Mouse (Mus musculus): Measurements from ENCODE around the gene Gm2a. TPM values are rescaled to one million over a fixed set of nuclear protein-coding genes. Genes with fewer than 3 reads are reported as not detected.
A peak's percentile ranks its signal among the peaks of the same experiment; 100 is the strongest.
"Not testable (repeated sequence)": the region's sequence is repeated elsewhere in the genome, so short reads cannot be mapped to it uniquely, and the experiment has no call there.

Gm2a gene
- polyA plus RNA-seq, 1 experiment from 2014 or later, result 20.3 TPM

DNA sequence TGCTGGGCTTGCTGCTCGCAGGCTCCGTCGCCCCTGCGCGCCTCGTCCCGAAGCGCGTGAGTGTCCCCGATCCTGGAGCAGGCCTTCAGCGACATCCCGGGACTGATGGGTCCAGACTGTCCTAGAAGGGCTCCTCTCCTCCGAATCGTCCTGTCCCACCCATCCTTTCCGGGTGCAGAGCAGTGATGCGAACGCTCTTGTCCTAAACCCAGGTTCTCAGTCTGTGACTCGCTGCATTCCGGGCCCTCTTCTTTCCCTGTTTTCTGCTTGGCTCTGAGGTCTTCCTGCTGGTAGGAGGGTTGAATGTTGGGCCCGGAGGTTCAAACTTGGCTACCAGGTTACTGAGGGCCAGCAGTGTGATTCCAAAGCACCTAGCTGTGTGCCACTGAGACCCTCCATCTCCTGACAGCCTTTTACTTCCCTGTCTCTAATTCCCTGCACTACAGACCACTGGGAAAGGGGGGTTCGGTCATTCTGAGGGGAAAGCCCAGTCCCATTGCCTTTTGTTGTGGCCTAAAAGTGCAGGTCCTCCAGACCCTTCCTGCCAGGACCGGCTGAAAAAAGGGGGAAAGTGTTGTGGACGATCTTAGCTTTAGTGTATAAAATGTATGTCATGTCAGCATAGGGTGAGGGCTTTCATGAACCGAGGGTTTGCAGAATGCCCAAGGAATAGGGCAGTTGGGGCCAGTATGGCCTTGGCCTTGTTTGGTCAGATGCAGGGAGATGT is 437 bp downstream of the Gm2a start:
- Histone ChIP-seq H3K36me3 (0 out of 2 replicates have a peak, but pooled peaks cover 2% of the 10 kb centered on the region), H3K9me3 (no peaks in the 10 kb centered on the region), H3K27me3 (no peaks in the 10 kb centered on the region), H3K4me1 (replicated peaks) (peaks cover 24% of the 10 kb centered on the region), H3K4me2 (peak overlapping the region; percentile 71), H3K27ac (peak overlapping the region; percentile 73), H3K9ac (peak overlapping the region; percentile 83), H3K4me3 (peak overlapping the region; percentile 58)
- peak; percentile 43 for ATAC-seq (ENCODE audit: low FRiP score)
- WGBS, result 15% methylated on average over 24 of the region's 24 CpGs

DNA sequence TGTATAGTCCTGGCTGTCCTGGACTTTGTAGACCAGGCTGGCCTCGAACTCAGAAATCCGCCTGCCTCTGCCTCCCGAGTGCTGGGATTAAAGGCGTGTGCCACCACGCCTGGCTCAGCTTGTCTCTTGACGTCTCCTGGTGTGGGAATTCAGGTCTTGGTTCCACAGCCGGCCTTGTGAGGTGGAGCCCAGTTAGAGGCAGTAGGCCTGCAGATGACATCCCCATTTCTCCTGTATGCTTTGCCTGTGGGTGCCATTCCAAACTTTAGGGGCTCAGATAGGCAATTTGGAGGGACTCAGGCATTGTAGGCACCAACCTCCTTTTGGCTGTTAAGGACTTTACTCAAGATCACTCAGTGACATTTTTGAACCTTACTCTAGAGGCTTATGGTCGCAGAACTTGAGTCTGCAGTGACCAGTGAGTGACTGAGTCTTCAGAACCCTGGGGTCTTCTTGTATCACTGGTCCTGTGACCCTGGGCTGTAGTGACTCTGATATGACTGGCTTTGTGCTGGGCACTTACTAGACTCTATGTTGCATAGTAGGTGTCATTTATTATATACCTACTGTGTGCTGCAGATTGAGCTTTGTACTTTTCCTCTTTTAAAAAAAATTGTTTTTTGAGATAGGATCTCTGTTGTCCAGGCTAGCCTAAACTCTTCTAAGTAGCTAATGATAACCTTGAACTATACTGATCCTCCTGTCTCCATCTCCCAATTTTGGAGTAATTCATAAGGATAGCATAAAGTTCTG is 1.3 kb downstream of the Gm2a start:
- peaks cover 2% of the 10 kb centered on the region; the same call in 1 of the 2 replicates for H3K36me3 ChIP-seq
- H3K27me3 ChIP-seq, result no peaks in the 10 kb centered on the region
- 0 out of 2 replicates have a peak overlapping the region, but pooled peaks have one; percentile 71 for H3K4me2 ChIP-seq
- peaks cover 25% of the 10 kb centered on the region for H3K4me1 ChIP-seq (replicated peaks)
- ATAC-seq (ENCODE audit: low FRiP score), result no peak
- no peak overlapping the region for H3K27ac ChIP-seq
- 94% methylated on average over 8 of the region's 8 CpGs for WGBS
- H3K9ac ChIP-seq, result no peak overlapping the region
- H3K4me3 ChIP-seq, result no peak overlapping the region
- H3K9me3 ChIP-seq, result no peaks in the 10 kb centered on the region

DNA sequence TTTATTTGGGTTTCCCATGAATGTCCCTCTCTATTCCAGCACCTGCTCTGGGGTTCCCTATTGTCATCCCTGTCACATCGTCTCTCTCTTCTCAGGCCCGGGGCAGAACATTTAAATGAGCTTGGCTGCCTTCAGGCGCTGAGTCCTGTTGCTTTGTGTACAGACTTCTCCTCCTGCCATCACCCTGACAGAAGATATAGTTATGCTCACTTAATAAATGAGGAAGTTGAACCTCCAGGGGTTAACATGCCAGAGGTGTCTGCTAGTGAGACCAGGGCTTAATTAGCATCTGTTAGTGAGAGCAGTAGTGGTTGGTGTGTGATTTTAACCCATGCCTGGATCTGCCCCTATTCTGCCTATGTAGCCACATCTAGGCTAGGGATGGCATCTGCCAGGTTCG is 2.0 kb downstream of the Gm2a start:
- H3K27me3 ChIP-seq, result no peaks in the 10 kb centered on the region
- ATAC-seq (ENCODE audit: low FRiP score), result no peak
- H3K36me3 ChIP-seq, result peaks cover 2% of the 10 kb centered on the region; the same call in 1 of the 2 replicates
- H3K4me3 ChIP-seq, result no peak overlapping the region
- H3K27ac ChIP-seq, result no peak overlapping the region
- 31% methylated on average over 4 of the region's 4 CpGs for WGBS
- H3K9me3 ChIP-seq, result no peaks in the 10 kb centered on the region
- H3K4me2 ChIP-seq, result no peak overlapping the region
- peaks cover 25% of the 10 kb centered on the region for H3K4me1 ChIP-seq (replicated peaks)
- H3K9ac ChIP-seq, result no peak overlapping the region

DNA sequence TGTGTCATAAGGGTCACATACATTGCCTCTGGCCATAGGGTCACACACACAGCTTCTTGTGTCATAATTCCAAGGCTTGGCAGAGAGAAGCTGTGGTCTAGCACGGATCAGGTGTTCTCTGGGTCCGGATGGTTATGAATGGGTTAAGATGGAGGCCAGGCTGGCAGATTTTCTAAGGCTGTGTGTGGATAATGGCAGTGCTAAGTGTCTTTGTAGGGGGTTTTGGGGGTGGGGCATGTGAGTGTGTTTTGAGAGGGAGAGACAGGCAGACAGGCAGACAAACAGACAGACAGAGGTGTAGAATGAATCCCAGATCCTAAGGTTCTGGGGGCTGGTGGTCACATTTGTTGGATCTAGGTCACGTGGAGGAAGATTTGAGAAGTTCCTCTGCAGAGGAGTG is 4.1 kb downstream of the Gm2a start:
- Histone ChIP-seq H3K27ac (no peak overlapping the region), H3K4me2 (no peak overlapping the region), H3K9ac (no peak overlapping the region), H3K36me3 (peaks cover 10% of the 10 kb centered on the region), H3K9me3 (no peaks in the 10 kb centered on the region), H3K4me3 (no peak overlapping the region), H3K27me3 (no peaks in the 10 kb centered on the region), H3K4me1 (replicated peaks) (peaks cover 23% of the 10 kb centered on the region)
- 86% methylated on average over 3 of the region's 3 CpGs for WGBS
- ATAC-seq (ENCODE audit: low FRiP score), result no peak

DNA sequence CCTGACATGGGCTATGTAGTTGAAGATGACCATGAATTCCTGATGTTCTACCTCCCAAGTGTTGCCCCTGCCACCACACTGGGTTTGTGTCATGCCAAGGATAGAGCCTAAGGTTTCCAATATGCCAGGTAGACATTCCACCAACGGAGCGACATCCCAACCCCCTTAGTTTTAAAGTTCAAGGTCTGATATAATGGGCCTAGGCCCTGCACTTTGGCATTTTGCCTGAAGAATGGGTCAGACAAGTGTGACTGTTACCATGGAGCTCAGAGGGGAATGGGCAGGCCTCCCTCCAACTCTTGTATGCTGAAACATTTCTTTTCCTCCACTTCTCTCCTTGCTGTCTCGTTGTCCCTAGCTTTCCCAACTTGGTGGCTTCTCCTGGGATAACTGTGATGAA is 5.3 kb downstream of the Gm2a start:
- no peaks in the 10 kb centered on the region for H3K27me3 ChIP-seq
- 66% methylated on average over 3 of the region's 3 CpGs for WGBS
- no peak overlapping the region for H3K27ac ChIP-seq
- H3K9me3 ChIP-seq, result no peaks in the 10 kb centered on the region
- H3K4me3 ChIP-seq, result no peak overlapping the region
- H3K4me2 ChIP-seq, result no peak overlapping the region
- H3K4me1 ChIP-seq (replicated peaks), result peaks cover 16% of the 10 kb centered on the region
- ATAC-seq (ENCODE audit: low FRiP score), result no peak
- no peak overlapping the region for H3K9ac ChIP-seq
- peaks cover 14% of the 10 kb centered on the region for H3K36me3 ChIP-seq

DNA sequence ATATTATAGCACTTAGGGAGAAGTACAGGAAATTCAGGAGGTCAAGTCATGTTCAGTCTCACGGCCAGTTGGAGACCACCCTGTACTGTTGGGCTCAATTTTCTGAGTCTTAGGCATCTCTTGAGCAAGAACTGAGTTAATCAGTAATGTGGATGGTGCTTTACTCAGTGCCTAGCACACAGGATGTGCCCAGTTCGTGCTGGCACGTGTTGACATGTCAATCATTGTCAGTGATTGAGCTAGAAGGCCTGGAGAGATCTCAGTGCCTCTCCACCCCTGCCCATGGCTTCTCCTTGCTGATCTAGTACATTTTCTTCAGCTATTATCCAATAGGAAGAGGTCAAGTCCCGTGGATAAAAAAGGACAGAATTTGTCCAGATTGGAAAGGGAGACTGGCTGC is 7.5 kb downstream of the Gm2a start:
- 86% methylated on average over 4 of the region's 4 CpGs for WGBS
- no peak overlapping the region for H3K27ac ChIP-seq

DNA sequence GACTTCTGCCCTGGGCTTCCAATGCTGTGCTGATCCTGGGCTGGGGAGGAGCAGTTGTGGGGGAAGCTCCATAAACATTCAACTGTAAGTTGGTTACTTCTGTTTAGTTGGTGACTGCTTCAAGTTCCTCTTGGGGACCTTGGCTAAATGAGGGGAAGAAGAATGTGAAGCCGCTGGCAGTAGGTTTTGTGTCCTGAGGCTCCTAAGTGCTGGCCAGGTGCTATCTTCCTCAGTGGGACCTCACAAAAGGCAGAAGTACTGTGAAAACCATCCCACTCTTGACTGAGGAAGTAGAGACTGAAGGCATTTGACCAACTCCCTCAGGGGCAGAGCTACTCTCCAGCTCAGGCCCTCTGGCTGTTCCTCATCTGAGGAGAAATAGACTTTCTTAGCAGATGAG is 8.7 kb downstream of the Gm2a start:
- no peak for ATAC-seq (ENCODE audit: low FRiP score)
- 96% methylated on average over 1 of the region's 1 CpGs for WGBS

More for the DNA sequence above, 7.5 kb downstream of the Gm2a start:
- Histone ChIP-seq H3K36me3 (peaks cover 32% of the 10 kb centered on the region), H3K9ac (no peak overlapping the region), H3K4me3 (no peak overlapping the region), H3K4me2 (no peak overlapping the region), H3K9me3 (no peaks in the 10 kb centered on the region), H3K27me3 (no peaks in the 10 kb centered on the region), H3K4me1 (replicated peaks) (peaks cover 5% of the 10 kb centered on the region; the same call in 1 of the 2 replicates)
- ATAC-seq (ENCODE audit: low FRiP score), result no peak

DNA sequence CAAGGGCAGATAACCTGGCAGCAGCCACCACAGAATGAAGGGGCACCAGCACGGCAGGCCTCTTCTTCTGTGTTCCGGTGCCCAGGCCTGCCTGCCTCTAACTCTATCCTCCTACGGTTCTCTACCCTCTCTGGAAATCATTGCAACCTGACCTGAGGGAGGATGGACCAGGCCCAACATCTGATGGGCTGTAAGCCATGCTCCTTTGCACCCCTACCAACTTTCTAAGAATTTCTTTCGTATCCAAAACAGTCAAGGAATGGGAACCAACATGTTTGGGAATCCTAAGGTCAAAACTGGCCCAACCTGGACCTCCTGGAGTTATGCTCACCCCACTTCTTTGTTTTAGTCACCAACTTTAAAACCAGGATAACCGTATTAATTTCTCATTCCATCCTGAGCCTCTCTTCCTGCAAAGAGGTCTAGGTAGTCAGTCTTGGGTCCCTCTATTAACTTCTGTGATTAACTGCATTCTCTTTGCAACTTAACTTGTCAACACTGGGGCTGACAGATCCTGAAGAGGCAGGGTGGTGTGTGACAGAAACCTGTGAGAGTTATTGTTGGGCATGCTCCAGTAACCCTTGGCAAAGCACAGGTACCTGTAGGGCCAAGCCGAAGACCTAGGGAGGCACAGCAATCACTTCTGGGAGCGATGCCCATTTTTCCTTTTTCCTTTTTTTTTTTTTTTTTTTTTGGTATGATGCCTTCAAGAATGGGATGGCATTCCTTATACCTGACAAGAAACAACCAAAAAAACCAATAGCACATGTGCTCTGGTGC is 11.8 kb downstream of the Gm2a start:
- Histone ChIP-seq H3K9me3 (no peaks in the 10 kb centered on the region), H3K4me3 (no peak overlapping the region), H3K4me1 (replicated peaks) (no peaks in the 10 kb centered on the region), H3K9ac (no peak overlapping the region), H3K27ac (no peak overlapping the region), H3K4me2 (no peak overlapping the region), H3K27me3 (no peaks in the 10 kb centered on the region), H3K36me3 (peaks cover 29% of the 10 kb centered on the region)
- 95% methylated on average over 7 of the region's 7 CpGs for WGBS
- no peak for ATAC-seq (ENCODE audit: low FRiP score)

More for the DNA sequence above, 8.7 kb downstream of the Gm2a start:
- H3K36me3 ChIP-seq, result peaks cover 29% of the 10 kb centered on the region
- no peak overlapping the region for H3K9ac ChIP-seq
- H3K27ac ChIP-seq, result no peak overlapping the region
- H3K4me2 ChIP-seq, result no peak overlapping the region
- no peak overlapping the region for H3K4me3 ChIP-seq
- no peaks in the 10 kb centered on the region for H3K27me3 ChIP-seq
- H3K9me3 ChIP-seq, result no peaks in the 10 kb centered on the region
- peaks cover 5% of the 10 kb centered on the region; the same call in 1 of the 2 replicates for H3K4me1 ChIP-seq (replicated peaks)

DNA sequence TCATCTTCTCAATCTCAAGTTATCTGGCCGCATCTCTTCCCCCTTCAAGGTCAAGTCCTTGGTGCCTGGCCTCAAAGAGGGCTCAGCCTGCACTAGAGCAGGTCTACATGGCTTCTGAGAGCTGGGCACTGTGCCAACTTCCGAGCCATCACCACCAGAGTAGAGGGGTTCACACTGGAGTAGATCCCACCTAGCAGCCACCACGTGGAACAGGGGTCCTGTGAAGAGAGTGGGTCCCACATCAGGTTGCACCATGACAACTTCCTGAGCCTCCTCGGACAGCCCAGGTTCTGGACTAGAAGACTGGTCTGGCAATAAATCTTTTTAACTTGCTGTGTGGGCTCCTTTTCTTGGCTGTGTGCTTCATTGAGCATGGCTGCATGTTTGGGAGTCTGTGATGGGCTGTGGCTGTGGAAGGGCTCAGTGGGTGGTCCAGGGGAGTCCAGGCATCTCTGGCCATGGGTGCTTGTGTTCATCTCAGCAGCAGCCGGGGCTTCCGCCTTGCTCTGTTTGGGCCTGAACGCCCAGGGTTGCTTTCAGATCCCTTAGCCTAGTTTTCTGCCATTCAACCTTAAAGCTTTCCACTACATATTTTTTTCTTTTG is 12.8 kb downstream of the Gm2a start:
- Histone ChIP-seq H3K9me3 (no peaks in the 10 kb centered on the region), H3K9ac (no peak overlapping the region), H3K4me1 (replicated peaks) (no peaks in the 10 kb centered on the region), H3K27ac (no peak overlapping the region), H3K4me2 (no peak overlapping the region), H3K36me3 (peaks cover 29% of the 10 kb centered on the region), H3K4me3 (no peak overlapping the region), H3K27me3 (no peaks in the 10 kb centered on the region)
- 81% methylated on average over 7 of the region's 7 CpGs for WGBS
- no peak for ATAC-seq (ENCODE audit: low FRiP score)

DNA sequence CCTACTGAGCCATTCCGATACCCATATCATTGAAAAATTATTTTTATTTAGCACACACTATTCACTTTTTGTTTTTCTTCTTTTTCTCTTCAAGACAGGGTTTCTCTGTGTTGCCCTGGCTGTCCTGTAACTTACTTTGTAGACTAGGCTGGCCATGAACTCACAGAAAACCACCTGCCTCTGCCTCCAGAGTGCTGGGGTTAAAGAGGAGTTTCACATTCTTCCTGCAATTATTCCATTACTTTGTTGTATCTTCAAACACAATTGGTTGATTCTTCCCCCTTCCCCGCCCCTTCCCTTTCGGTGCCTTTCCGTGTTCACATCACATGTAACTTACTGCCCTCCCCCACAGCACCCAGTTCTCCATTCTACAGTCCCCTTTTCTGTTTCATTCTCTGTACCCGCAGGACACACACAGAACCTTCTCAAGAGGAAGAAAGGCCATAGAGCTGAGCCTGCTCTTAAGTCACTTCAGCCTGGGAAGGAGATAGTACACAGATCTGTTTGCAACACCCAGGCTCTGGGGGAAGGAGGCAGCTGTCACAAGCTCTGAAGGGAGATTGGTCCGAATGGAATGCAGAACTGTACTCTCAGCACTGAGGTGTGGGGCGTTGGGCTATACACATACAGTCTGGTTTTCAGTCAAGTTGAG is 15.4 kb downstream of the Gm2a start:
- Histone ChIP-seq H3K36me3 (peaks cover 16% of the 10 kb centered on the region), H3K4me2 (no peak overlapping the region), H3K27ac (no peak overlapping the region), H3K27me3 (no peaks in the 10 kb centered on the region), H3K9ac (no peak overlapping the region), H3K9me3 (no peaks in the 10 kb centered on the region), H3K4me1 (replicated peaks) (no peaks in the 10 kb centered on the region), H3K4me3 (no peak overlapping the region)
- WGBS, result 65% methylated on average over 7 of the region's 7 CpGs
- ATAC-seq (ENCODE audit: low FRiP score), result no peak

DNA sequence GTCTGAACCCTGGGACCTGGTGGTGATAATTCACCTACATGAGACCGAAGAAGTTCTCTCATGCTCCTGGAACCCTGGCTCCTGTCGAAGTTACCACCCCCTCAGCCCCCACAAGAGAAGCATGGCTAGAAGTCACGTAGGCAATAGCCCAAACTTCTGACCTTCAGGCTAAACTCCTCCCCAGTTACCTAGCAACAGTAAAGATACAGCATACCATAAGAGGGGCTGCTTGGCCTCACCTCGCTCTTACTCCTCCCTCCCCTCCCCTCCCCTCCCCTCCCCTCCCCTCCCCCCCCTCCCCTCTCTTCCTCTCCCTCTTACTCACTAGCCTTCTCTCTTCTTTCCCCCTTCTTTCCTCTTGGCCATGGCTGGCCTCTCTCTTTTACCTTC is 15.9 kb downstream of the Gm2a start:
- not testable (repeated sequence) for H3K27ac ChIP-seq; H3K9me3 ChIP-seq; ATAC-seq (ENCODE audit: low FRiP score); H3K4me3 ChIP-seq; H3K4me1 ChIP-seq (replicated peaks); H3K9ac ChIP-seq; H3K4me2 ChIP-seq; H3K27me3 ChIP-seq
- H3K36me3 ChIP-seq, result peaks cover 11% of the 10 kb centered on the region
- WGBS, result 54% methylated on average over 4 of the region's 4 CpGs

Data from hindbrain, embryonic 13.5 days (tissue).